Mouse (Mus musculus) lung, adult 2 months (tissue): ENCODE measurements around the gene Rarg. TPM values are rescaled to one million over a fixed set of nuclear protein-coding genes. Genes with fewer than 3 reads are reported as not detected.

ENCODE experiments used
- DNase-seq: peaks from one replicate; pipeline ENCODE4 v3.0.0; 2022
- H3K4me1 ChIP-seq: fragments of 200-500 bp; 2 replicates; pipeline ENCODE4 v1.6.1; 2011; ENCODE audit warnings: low read length; ENCODE audit not compliant: control insufficient read depth, insufficient read depth
- H3K4me3 ChIP-seq: fragments of 200-500 bp; replicated peaks from 2 replicates; pipeline ENCODE3; 2011; ENCODE audit warnings: low read depth, mild to moderate bottlenecking, control low read depth, low read length; ENCODE audit errors: extremely low read depth
- CTCF ChIP-seq: fragments of 200-500 bp; IDR thresholded peaks from 2 replicates; pipeline ENCODE4 v1.5.1; 2011; ENCODE audit warnings: mild to moderate bottlenecking, low read length, control low read depth; ENCODE audit not compliant: insufficient read depth
- POLR2A ChIP-seq: fragments of 200-500 bp; IDR thresholded peaks from 2 replicates; pipeline ENCODE4 v1.6.1; 2011; ENCODE audit warnings: low read depth, mild to moderate bottlenecking, control low read depth, low read length, borderline replicate concordance; ENCODE audit errors: extremely low read depth
- WGBS: fragments of 180-500 bp; shearing (Covaris S2); methylation state at CpG from one replicate; pipeline ENCODE4 v1.1.7; 2018; 5-methylcytosine and 5-hydroxymethylcytosine counted together
- polyA plus RNA-seq: library from polyadenylated mRNA; depleted of rRNA; stranded (reverse); fragments of >200 nt; gene quantifications from 2 replicates; pipeline ENCODE4 v1.2.3, GENCODE M21; 2012; rRNA removed

Gene Rarg
- polyA plus RNA-seq: 75.1 and 93.9 TPM in 2 replicates

GRCm38 (mm10) chr15:102257202-102258075, at the start of gene Rarg:
Gene Rarg (minus strand): TSS chr15:102257517.
- TF ChIP-seq CTCF (no peak), POLR2A (peak; percentile 60; the same call in 1 of the 2 replicates)
- peak; percentile 76 for DNase-seq
- Histone ChIP-seq H3K4me3 (peak within 1 kb of the TSS; percentile 75), H3K4me1 (peaks cover 12% of the 10 kb centered on the region)
- WGBS: 2% methylated on average over 41 of the region's 46 CpGs

GRCm38 (mm10) chr15:102302542-102302941, 45.2 kb upstream of the Rarg start:
- Histone ChIP-seq H3K4me3 (no peak overlapping the region), H3K4me1 (no peaks in the 10 kb centered on the region)
- DNase-seq: peak; percentile 64
- TF ChIP-seq POLR2A: no peak
- TF ChIP-seq CTCF: no peak
- WGBS: 64% methylated on average over 6 of the region's 6 CpGs

GRCm38 (mm10) chr15:102296368-102297006, 39.2 kb upstream of the Rarg start:
- Histone ChIP-seq H3K4me3 (peak overlapping the region; percentile 65), H3K4me1 (peaks cover 2% of the 10 kb centered on the region; the same call in 1 of the 2 replicates)
- DNase-seq: no peak
- TF ChIP-seq CTCF: no peak
- no peak for TF ChIP-seq POLR2A
- WGBS: 7% methylated on average over 24 of the region's 24 CpGs

GRCm38 (mm10) chr15:102295633-102296367, 38.5 kb upstream of the Rarg start, which contains the start of gene Espl1:
Gene Espl1 (plus strand): TSS chr15:102296266.
- peaks cover 2% of the 10 kb centered on the region; the same call in 1 of the 2 replicates for H3K4me1 ChIP-seq
- TF ChIP-seq POLR2A (peak; percentile 67; the same call in 1 of the 2 replicates), CTCF (no peak)
- peak within 1 kb of the TSS; percentile 65 for H3K4me3 ChIP-seq
- 5% methylated on average over 25 of the region's 25 CpGs for WGBS
- DNase-seq: peak; percentile 94

- no peak for DNase-seq
- Histone ChIP-seq H3K4me3 (no peak overlapping the region), H3K4me1 (peaks cover 4% of the 10 kb centered on the region; the same call in 1 of the 2 replicates)
- TF ChIP-seq CTCF (peak; percentile 35; the same call in 1 of the 2 replicates), POLR2A (no peak)
Measured at GRCm38 (mm10) chr15:102287395-102287794, 30.1 kb upstream of the Rarg start.

- Histone ChIP-seq H3K4me1 (peaks cover 4% of the 10 kb centered on the region; the same call in 1 of the 2 replicates), H3K4me3 (no peak overlapping the region)
- no peak for DNase-seq
- WGBS: 48% methylated on average over 3 of the region's 3 CpGs
- no peak for TF ChIP-seq POLR2A
- no peak for TF ChIP-seq CTCF
Measured at GRCm38 (mm10) chr15:102283648-102284047, 26.3 kb upstream of the Rarg start.

GRCm38 (mm10) chr15:102282463-102283292, 25.4 kb upstream of the Rarg start:
- H3K4me1 ChIP-seq: peaks cover 4% of the 10 kb centered on the region; the same call in 1 of the 2 replicates
- WGBS: 58% methylated on average over 8 of the region's 8 CpGs

GRCm38 (mm10) chr15:102280623-102281022, 23.3 kb upstream of the Rarg start:
- Histone ChIP-seq H3K4me3 (no peak overlapping the region), H3K4me1 (peaks cover 4% of the 10 kb centered on the region; the same call in 1 of the 2 replicates)
- DNase-seq: no peak
- 92% methylated on average over 19 of the region's 19 CpGs for WGBS
- TF ChIP-seq CTCF (no peak), POLR2A (no peak)

More at GRCm38 (mm10) chr15:102282463-102283292, 25.4 kb upstream of the Rarg start:
- H3K4me3 ChIP-seq: no peak overlapping the region
- DNase-seq: no peak
- TF ChIP-seq POLR2A (no peak), CTCF (no peak)
